Mouse (Mus musculus): Measurements from ENCODE around the gene Pcif1. TPM values are rescaled to one million over a fixed set of nuclear protein-coding genes. Genes with fewer than 3 reads are reported as not detected.
A peak's percentile ranks its signal among the peaks of the same experiment; 100 is the strongest.

Pcif1 gene
- total RNA-seq, 2 experiments from 2014 or later: 27.3 to 30.5 TPM

- DNase-seq: no peak
Measured at GRCm38 (mm10) chr2:164918325-164918724, 39.2 kb downstream of the Pcif1 start.

GRCm38 (mm10) chr2:164921984-164922383, 42.9 kb downstream of the Pcif1 start:
- DNase-seq: no peak

DNA sequence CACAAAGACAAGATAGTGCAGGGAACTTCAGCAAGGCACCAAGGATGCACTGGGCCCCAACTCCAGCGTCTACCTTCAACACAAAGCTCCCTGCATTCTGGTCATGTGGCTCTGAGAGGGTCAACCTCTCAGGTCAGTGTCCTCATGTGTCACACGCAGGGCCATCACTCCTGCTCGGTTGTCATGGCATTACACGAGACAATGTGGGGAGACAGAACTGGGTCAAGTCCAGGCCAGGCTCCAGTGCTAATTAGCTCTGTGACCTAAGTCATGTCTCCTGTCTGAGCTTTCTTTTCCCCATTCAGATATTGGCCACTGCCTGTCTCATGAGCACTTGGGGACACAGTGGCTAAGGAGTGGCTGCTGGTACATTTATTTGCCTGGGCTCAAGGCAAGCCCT, 44.2 kb downstream of the Pcif1 start:
- DNase-seq: no peak

DNA sequence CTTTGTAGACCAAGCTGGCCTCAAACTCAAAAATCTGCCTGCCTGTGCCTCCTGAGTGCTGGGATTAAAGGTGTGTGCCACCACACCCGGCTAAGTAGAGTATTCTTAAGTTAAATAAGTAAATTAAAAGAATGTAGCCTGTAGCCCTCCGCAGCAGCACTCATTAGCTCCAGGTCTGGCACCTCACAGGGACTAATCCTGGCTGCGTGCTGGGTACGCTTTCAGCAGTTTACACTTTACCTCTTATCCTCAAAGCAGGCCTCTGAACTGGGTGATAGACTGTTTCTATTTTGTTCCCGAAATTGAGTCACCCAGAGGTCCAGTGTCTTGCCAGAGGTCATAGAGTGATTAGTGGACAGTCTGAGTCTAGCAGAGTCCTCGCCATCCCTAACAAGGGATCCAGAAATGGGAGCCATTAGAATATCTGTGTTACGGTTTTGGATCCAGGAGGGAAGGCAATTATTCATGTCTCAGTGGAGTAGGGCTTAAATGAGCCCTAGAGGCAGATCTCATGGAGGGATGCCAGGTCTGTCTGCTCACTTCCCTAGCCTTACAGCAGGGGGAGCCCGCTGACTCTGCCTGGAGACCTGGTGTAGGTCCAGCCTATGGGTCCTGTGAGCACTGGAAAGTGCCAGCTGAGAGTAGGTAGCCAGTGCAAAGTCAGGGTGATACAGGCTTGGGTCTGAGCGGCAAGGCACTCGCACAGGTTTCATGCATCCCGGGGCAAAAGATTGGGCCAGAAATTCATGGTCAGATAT, 45.2 kb downstream of the Pcif1 start:
- peak; percentile 91 to 96 for DNase-seq

- DNase-seq: peak in 1 of 2 experiments; percentile 20
Measured at GRCm38 (mm10) chr2:164930706-164931581, 51.8 kb downstream of the Pcif1 start.

GRCm38 (mm10) chr2:164933534-164933933, 54.4 kb downstream of the Pcif1 start:
- no peak for DNase-seq

DNA sequence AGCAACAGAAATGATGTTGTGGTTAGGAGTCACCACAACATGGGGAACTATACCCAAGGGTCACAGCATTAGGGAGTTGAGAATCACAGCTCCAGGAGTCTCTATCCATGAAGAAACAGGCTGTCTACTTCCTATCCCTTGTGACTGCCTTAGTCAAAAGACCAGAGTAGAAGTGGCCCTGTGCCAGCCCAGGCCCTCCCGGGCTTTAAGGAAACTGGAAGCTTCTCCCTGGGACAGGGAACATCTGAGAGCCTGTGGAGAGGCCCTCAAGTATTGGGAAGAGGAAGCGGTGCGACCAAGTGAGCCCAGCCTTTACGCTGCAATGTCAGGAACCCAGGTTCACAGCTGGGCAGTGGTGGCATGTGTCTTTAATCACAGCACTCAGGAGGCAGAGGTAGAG, 56.9 kb downstream of the Pcif1 start:
- DNase-seq: no peak

DNA sequence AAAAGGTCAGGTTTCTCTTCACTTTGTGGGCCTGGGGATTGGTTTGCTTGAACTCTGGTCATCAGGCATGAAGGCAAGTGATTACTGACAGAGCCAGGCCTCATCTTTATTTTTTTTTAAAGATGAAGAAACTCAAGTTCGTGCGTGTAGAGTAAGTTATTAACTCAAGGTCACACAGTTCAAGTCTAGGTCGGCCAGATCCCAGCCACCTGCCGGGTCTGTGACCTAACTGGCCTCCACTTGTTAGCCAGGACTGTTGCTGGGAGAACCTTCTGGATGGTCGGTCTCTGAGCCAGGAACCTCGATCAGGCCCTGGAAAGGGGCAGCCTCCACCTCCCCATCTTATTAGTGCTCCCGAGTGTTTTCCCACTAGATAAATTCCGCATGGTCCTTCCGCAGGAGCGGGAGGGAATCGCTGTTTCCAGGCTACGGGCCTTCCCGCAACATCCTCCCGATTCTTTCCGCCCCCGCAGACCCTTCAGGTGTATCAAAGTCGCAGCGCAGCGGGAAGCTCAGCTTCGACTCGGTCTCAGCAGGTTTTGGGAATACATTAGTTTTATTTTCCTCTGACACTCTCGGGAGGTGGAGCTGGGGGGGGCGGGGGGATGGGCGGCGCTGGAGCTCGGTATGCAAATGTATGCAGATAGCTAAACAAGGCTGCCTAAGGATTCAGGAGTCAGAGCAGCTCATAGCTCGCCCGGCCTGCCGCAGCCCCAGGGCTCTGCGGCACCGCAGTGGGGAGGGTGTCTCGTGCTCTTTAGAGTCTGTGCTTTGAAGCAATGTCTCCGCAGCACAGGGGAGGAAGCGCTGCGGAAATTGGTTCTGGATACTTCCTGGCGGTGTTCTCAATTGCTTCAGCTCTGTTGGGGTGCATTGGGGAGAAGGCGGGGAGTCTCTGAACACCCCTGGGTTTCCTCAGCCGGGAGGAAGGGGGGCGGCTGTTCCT, 59.3 kb downstream of the Pcif1 start:
- DNase-seq: peak; percentile 43 to 44

DNA sequence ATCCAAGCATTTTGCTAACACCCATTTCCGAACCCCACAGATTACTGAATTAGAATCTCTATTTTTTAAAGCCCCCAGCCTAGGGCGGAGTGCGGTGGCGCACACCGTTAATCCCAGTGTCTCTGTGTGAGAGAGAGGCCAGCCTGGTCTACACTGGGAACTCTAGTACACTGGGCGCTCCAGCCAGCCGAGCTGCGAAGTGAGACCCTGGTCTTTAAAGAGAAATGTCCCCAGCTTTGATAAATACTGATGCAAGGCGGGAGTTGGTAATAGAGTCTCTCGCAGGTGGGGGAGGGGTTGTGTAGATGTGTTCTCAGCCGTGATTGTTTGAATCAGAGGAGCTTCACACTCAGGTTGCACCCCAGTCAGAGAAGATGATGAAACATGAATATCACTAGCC, 60.0 kb downstream of the Pcif1 start:
- no peak for DNase-seq

GRCm38 (mm10) chr2:164940140-164940830, 61.2 kb downstream of the Pcif1 start, which contains the start of gene Mmp9:
Mmp9 (plus strand) TSS chr2:164940780.
- DNase-seq: no peak

- peak in 1 of 2 experiments; percentile 67 for DNase-seq
Measured at GRCm38 (mm10) chr2:164942692-164943290, 63.7 kb downstream of the Pcif1 start.

Other genes with a start within 250 kb of the Pcif1 start
- gene Wfdc16, start 240.5 kb upstream of the Pcif1 start, total RNA-seq (2021): not detected
- under 1 TPM in 1 of 2 experiments, not detected in 1; 0.72 TPM for gene Wfdc10, start 223.3 kb upstream of the Pcif1 start, total RNA-seq (2021)
- gene Wfdc9, start 222.7 kb upstream of the Pcif1 start, total RNA-seq (2021): not detected
- not detected for gene Wfdc11, start 205.2 kb upstream of the Pcif1 start, total RNA-seq (2021)
- gene Wfdc13, start 194.2 kb upstream of the Pcif1 start, total RNA-seq (2021): not detected
- gene Spint4, start 180.8 kb upstream of the Pcif1 start, total RNA-seq (2021): not detected
- not detected for gene Spint5, start 164.0 kb upstream of the Pcif1 start, total RNA-seq (2021)
- gene Wfdc3, start 133.4 kb upstream of the Pcif1 start, total RNA-seq (2021): under 1 TPM; 0.25 to 0.62 TPM
- gene Dnttip1, start 133.3 kb upstream of the Pcif1 start, total RNA-seq (2021): 10 to 100 TPM; 22.0 to 28.8 TPM
- 1 to 10 TPM in 1 of 2 experiments, under 1 TPM in 1; 0.80 to 2.4 TPM for gene Ube2c, start 109.4 kb upstream of the Pcif1 start, total RNA-seq (2021)
- gene Tnnc2, start 99.3 kb upstream of the Pcif1 start, total RNA-seq (2021): 1 to 10 TPM in 1 of 2 experiments, not detected in 1; 1.2 TPM
- 10 to 100 TPM; 23.9 to 25.6 TPM for gene Snx21, start 93.5 kb upstream of the Pcif1 start, total RNA-seq (2021)
- 10 to 100 TPM; 12.4 to 12.5 TPM for gene Acot8, start 74.4 kb upstream of the Pcif1 start, total RNA-seq (2021)
- gene Zswim3, start 74.2 kb upstream of the Pcif1 start, total RNA-seq (2021): 1 to 10 TPM; 2.4 to 2.5 TPM
- gene Zswim1, start 56.6 kb upstream of the Pcif1 start, total RNA-seq (2021): 1 to 10 TPM; 3.8 to 3.9 TPM
- gene Spata25, start 50.8 kb upstream of the Pcif1 start, total RNA-seq (2021): under 1 TPM; 0.67 to 0.75 TPM
- gene Ctsa, start 46.4 kb upstream of the Pcif1 start, total RNA-seq (2021): 10 to 100 TPM; 80.8 to 98.1 TPM
- 10 to 100 TPM; 50.5 to 55.8 TPM for gene Neurl2, start 45.8 kb upstream of the Pcif1 start, total RNA-seq (2021)
- 10 to 100 TPM; 37.7 to 39.3 TPM for gene Pltp, start 21.6 kb upstream of the Pcif1 start, total RNA-seq (2021)
- 1 to 10 TPM; 6.8 to 7.7 TPM for gene Zfp335, start 32.5 kb downstream of the Pcif1 start, total RNA-seq (2021)
- 1 to 10 TPM; 1.3 to 1.6 TPM for gene Mmp9, start 61.5 kb downstream of the Pcif1 start, total RNA-seq (2021)
- gene Slc12a5, start 81.5 kb downstream of the Pcif1 start, total RNA-seq (2021): 1 to 10 TPM; 2.0 to 2.3 TPM
- gene Ncoa5, start 155.6 kb downstream of the Pcif1 start, total RNA-seq (2021): 10 to 100 TPM; 17.7 to 19.9 TPM
- 1 to 10 TPM; 1.6 to 2.3 TPM for gene Cd40, start 176.3 kb downstream of the Pcif1 start, total RNA-seq (2021)
- not detected for gene 1700025C18Rik, start 211.4 kb downstream of the Pcif1 start, total RNA-seq (2021)